Mouse (Mus musculus) T-cell, adult 2 months (primary cell): ENCODE data around the gene Nolc1.
A peak's percentile ranks its signal among the peaks of the same experiment; 100 is the strongest.

Experiments used
- DNase-seq: peaks from one replicate; pipeline ENCODE4 v3.0.0; 2022; ENCODE audit warnings: low spot score

Nolc1 gene

GRCm38 (mm10) chr19:46042476-46043011 is 33.1 kb upstream of the Nolc1 start:
- peak; percentile 63 for DNase-seq

DNA sequence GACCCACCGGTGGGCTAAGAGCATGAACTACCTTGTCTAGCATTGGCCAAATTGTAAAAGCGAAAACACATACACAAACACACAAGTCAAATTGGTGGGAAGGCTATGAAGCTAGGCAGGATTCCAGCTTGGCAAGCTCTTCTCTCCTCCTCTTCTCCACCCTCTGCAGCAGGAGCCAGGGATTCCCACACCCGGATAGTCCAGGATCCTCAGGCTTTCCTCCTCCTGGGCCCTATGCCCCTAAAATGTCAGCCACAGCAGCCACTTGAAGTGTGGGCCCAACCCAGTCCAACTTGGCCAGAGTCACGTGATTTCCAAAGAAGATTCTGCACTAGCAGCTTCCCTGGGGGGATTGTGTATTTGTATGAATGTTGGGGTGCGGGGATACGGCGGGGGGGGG is 32.3 kb upstream of the Nolc1 start:
- no peak for DNase-seq

GRCm38 (mm10) chr19:46044271-46044992 is 31.2 kb upstream of the Nolc1 start, which contains the start of gene Pprc1:
Gene Pprc1 (plus strand): TSS chr19:46044886.
- no peak for DNase-seq

GRCm38 (mm10) chr19:46044993-46045695 is 30.5 kb upstream of the Nolc1 start, which contains the start of gene Ldb1:
Gene Ldb1 (minus strand): TSS chr19:46045214.
- peak; percentile 84 for DNase-seq

DNA sequence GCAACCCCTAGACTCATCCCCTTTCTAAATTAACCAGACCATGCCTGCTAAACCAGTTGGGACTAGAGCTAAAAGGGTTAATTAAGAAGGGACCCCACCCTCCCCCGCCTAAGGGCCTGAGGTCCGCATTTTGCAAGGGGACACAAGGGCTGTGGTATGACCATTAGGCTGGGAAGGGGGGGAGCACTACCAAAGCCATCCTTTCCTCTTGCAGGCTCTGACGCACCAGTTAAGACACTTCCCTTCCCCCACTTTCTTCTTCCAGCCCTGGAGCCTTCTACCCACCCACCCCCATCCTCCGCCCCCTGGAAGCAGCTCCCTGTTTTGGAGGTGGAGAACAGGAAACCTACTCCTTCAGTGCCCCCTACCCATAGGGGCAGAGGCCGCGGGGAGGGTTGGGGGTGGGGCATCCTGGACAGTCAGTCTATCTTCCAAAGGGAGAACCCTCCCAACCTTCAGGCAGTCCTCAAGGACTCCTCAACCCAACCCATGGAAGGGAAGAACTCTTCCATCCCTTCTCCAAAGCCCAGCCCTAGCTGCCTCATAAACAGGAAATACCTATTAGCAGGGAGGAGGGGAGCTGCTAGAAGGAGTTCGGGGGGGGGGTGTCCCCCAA is 29.9 kb upstream of the Nolc1 start:
- DNase-seq: peak; percentile 26

- DNase-seq: no peak
Observed at GRCm38 (mm10) chr19:46046621-46047025, 29.0 kb upstream of the Nolc1 start.

- DNase-seq: no peak
Observed at GRCm38 (mm10) chr19:46047426-46047825, 28.2 kb upstream of the Nolc1 start.

- no peak for DNase-seq
Observed at GRCm38 (mm10) chr19:46049129-46049528, 26.5 kb upstream of the Nolc1 start.

- DNase-seq: peak; percentile 56
Observed at GRCm38 (mm10) chr19:46050462-46050861, 25.2 kb upstream of the Nolc1 start.

DNA sequence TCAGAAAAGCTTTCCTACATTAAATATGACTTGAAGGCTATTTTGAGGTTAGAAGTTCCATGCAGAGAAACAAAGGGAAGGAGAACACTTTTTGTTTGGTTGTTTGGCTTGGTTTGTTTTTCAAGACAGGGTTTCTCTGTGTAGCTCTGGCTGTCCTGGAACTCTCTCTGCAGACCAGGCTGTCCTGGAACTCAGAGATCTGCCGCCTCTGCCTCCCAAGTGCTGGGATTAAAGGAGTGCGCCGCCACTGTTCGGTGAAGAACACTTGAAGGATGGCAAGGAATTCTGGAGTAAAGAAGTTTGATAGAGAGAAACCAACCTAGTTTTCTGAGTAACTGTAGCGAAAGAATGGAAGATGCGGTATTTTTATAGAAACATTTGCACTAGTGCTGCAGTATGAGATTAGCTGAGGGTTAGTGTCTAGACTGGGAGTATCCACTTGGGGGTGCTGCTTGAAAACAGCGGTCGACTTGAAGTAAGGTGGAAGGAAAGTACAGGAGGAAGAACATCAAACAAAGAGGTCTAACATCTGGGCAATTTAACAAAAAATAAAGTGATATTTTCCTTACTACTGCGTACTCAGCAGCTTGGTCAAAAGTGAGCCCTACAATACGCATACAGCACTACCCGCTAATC is 19.8 kb upstream of the Nolc1 start:
- DNase-seq: no peak

DNA sequence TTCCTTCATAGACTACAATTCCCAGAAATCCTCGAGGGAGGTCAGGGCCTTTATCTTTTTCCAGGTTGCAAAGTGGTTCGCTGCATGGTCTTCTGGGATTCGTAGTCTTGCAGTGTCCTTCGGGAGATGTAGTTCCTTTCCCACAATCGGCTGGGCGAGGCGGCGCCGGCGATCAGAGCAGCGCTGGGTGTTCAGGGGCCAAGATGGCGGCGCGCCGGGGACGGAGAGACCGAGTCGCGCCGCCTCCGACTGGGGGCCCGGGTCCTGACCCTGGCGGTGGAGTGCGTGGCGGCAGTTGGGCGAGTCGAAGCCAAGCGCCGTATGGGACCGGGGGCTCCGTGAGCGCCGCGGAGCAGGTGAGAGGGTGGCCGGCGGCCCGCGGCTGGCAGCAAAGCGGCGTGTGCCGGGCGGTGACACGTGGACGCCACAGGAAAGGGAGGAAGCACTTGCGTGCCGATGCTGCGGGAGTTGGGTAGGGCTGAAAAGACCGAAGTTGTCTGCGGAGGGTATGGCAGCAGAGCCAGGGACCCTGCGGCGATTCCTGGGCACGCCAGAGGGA is 19.2 kb upstream of the Nolc1 start:
- DNase-seq: peak; percentile 95

DNA sequence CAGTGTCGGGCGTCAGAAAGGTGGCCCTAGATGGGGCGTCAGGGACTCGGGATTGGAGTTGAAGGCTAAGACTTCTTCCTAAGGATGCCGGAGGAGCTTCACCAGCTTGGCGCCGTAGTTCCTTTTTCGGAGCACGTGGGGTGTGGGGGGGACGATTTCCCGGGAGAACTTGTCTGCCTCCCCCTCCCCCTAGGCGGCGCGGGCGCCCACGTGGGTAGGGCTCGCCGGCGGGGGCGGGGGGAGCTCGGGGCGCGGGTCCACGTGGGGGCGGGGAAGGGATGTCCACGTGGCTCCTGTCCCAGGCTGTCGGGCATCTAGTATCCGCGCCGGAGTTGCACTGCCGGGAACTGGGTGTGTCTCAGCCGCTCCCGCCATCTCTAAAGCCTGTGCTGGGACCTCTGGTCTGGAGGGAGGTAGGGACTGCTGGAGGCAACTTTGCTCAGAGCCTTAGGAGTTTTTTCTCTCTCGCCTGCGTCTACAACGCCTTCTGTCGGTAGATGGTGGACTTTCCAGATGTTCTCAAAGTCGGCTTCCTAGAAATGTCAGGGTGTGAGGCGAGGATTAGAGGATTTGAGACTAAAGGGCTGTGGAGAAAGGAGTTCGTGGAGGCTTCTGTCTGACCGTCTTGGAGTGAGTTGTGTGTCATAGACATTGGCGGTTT is 18.6 kb upstream of the Nolc1 start:
- DNase-seq: peak; percentile 36

DNA sequence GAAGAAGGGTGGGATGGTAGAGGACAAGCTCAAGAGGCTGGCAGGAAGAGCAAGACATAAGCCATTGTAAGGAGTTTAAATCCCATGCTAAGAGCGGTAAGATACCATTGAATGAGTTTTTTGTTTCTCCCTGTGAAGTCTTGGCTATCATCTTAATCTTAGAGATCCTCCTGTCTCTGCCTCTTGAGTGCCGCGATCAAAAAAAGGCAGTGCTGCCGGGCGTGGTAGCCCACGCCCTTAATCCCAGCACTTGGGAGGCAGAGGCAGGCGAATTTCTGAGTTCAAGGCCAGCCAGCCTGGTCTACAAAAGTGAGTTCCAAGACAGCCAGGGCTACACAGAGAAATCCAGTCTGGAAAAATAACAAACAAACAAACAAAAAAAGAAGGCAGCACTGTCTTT is 17.2 kb upstream of the Nolc1 start:
- DNase-seq: no peak

DNA sequence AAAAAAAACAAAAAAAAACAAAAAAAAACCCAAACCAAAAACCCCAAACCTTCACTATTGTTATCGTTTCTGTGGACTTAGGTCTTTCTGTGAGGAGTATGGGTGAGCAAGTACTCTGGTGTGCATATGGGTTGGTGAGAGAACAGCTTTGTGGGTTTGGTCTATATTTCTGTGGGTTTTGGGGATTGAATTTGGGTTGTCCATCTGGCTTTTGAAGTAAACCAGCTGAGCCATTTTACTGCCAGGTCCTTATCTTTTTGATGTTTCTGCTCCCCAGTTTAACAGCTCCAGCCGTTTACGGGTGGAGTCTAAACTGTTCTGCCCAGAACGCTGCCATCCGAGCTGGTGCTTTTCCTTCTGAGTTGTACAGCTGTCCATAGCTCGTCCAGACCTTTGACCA is 14.8 kb upstream of the Nolc1 start:
- no peak for DNase-seq

DNA sequence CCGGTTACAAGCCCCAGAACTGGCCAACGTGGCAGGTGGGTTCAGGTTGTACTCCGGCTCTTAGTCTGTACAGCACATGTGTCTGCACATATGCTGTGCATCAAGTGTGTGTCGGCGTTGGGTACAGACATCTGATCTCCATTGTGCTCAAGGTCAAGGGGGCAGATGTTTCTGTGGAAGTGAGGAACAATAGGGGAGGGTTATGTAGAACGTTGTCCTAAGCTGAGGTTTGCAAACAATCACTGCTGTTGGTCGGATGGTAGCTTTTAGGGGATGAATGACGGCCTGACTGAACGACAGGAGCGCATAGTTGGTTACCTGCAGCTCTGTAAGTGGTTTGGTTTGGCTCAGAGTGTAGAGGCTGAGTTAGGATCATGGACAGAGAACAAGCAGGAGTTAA is 7.6 kb upstream of the Nolc1 start:
- DNase-seq: no peak

DNA sequence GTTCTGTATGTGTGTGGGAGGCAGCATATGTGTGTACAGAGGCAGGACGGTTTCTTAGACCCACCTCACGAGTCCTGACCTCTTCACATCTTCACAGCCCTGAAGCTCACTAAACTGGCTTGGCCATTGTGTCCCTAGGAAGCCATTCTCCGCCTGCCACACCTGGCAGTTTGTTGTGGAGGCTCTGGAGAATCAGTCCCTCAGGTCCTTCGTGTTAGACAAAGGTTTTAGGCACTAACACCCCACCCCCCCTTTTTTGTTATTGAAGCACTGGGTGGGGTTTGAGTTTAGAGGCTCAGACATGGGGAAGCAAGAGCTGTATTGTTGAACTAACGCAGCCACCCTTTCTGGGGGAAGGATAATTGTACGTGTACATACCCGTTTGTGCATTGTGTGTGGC is 2.4 kb upstream of the Nolc1 start:
- DNase-seq: no peak

- DNase-seq: no peak
Observed at GRCm38 (mm10) chr19:46074266-46074665, 1.4 kb upstream of the Nolc1 start.

DNA sequence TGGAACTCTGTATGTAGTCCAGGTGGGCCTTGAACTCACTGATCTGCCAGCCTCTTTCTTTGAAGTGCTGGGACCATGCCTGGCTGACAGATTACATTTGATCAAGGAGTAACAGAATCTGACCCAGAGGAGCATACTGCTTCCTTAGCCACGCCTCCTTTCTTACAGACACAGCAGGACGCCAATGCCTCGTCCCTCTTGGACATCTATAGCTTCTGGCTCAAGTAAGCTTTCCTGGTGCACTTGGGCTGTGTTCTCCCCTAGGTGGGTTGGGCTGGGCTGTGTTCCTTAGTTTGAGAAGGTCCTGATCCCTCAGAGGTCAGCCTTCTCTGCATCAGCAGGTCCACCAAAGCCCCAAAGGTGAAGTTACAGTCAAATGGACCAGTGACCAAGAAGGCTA is 2.9 kb downstream of the Nolc1 start:
- no peak for DNase-seq

- DNase-seq: no peak
Observed at GRCm38 (mm10) chr19:46085185-46085584, 9.5 kb downstream of the Nolc1 start.

DNA sequence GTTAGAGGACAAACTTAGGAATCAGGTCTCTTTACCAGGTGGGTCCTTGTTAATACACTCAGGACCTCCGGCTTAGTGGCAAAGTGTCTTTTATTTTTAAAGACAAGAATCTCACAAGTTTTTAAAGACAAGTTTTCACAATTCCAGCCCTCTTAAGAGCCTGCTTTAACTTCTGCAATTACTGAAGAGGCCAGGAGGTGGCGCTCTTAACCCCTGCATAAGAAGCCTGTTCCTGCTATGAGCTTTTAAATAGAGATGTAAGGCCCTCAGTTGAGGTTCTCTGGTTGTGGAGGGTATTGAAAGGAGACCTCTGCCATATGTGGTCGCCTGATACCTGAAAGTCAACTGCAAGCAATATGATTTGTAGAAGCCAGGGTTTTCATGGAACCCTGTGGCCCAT is 10.7 kb downstream of the Nolc1 start:
- peak; percentile 54 for DNase-seq

- DNase-seq: no peak
Observed at GRCm38 (mm10) chr19:46087871-46088270, 12.2 kb downstream of the Nolc1 start.

DNA sequence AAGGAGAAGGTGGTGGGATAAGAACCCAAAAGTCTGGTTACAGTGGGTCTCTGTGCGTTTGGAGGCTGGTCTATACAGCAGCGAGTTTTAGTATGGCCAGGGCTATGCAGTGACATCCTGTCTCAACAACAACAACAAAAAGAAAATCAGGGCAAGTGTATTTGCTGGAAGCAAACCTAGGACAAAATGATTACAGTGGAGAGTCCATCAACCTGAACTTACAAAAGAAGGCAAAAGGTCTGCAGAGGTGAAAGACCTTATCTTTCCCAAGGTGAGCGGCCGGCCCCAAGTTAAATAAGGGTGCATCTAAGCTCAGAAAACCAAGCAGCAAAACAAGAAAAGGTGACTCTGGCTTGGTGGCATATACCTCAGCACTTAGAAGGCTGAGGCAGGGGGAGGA is 16.0 kb downstream of the Nolc1 start:
- DNase-seq: no peak
